Mouse (Mus musculus): ENCODE results near the gene Wscd1. TPM values are rescaled to one million over a fixed set of nuclear protein-coding genes. Genes with fewer than 3 reads are reported as not detected.

Wscd1 gene
- polyA plus RNA-seq, 1 experiment from 2014 or later = 0.25 TPM

GRCm38 (mm10) chr11:71755115-71755514 lies 5.4 kb downstream of the Wscd1 start:
- H3K9me3 ChIP-seq (ENCODE audit: low read length) = no peaks in the 10 kb centered on the region
- H3K9ac ChIP-seq (replicated peaks) = no peak overlapping the region
- 47% methylated on average over 2 of the region's 2 CpGs for WGBS (ENCODE audit: insufficient replicate concordance)
- no peak overlapping the region for H3K27ac ChIP-seq (ENCODE audit: low read depth)
- no peak overlapping the region for H3K4me2 ChIP-seq (ENCODE audit: low read depth, low read length)
- DNase-seq = no peak
- no peak for ATAC-seq
- no peak overlapping the region for H3K4me3 ChIP-seq (ENCODE audit: low read depth, low read length)
- no peaks in the 10 kb centered on the region for H3K36me3 ChIP-seq (replicated peaks; ENCODE audit: insufficient read depth, low read length)
- no peaks in the 10 kb centered on the region for H3K4me1 ChIP-seq (ENCODE audit: insufficient read depth)
- H3K27me3 ChIP-seq (ENCODE audit: insufficient read depth, low read length) = peaks cover 23% of the 10 kb centered on the region
- TF ChIP-seq EP300 (IDR thresholded peaks at IDR 0.05; ENCODE audit: low read depth) = no peak

- ATAC-seq = no peak
- no peak overlapping the region for H3K9ac ChIP-seq (replicated peaks)
- H3K27me3 ChIP-seq (ENCODE audit: insufficient read depth, low read length) = peaks cover 11% of the 10 kb centered on the region
- no peak for TF ChIP-seq EP300 (IDR thresholded peaks at IDR 0.05; ENCODE audit: low read depth)
- no peak for TF ChIP-seq CTCF (IDR thresholded peaks at IDR 0.05; ENCODE audit: low read depth)
- 47% methylated on average over 3 of the region's 3 CpGs for WGBS (ENCODE audit: insufficient replicate concordance)
- H3K9me3 ChIP-seq (ENCODE audit: low read length) = no peaks in the 10 kb centered on the region
- H3K4me1 ChIP-seq (ENCODE audit: insufficient read depth) = no peaks in the 10 kb centered on the region
- H3K27ac ChIP-seq (ENCODE audit: low read depth) = no peak overlapping the region
- DNase-seq = no peak
- no peak overlapping the region for H3K4me3 ChIP-seq (ENCODE audit: low read depth, low read length)
- no peak overlapping the region for H3K4me2 ChIP-seq (ENCODE audit: low read depth, low read length)
- H3K36me3 ChIP-seq (replicated peaks; ENCODE audit: insufficient read depth, low read length) = no peaks in the 10 kb centered on the region
Measured at GRCm38 (mm10) chr11:71756325-71756724, 6.6 kb downstream of the Wscd1 start.

- no peaks in the 10 kb centered on the region for H3K4me1 ChIP-seq (ENCODE audit: insufficient read depth)
- no peak for ATAC-seq
- H3K9ac ChIP-seq (replicated peaks) = no peak overlapping the region
- H3K27me3 ChIP-seq (ENCODE audit: insufficient read depth, low read length) = no peaks in the 10 kb centered on the region
- H3K4me3 ChIP-seq (ENCODE audit: low read depth, low read length) = no peak overlapping the region
- H3K27ac ChIP-seq (ENCODE audit: low read depth) = no peak overlapping the region
- DNase-seq = no peak
- no peaks in the 10 kb centered on the region for H3K36me3 ChIP-seq (replicated peaks; ENCODE audit: insufficient read depth, low read length)
- WGBS (ENCODE audit: insufficient replicate concordance) = 58% methylated on average over 21 of the region's 21 CpGs
- H3K4me2 ChIP-seq (ENCODE audit: low read depth, low read length) = no peak overlapping the region
- H3K9me3 ChIP-seq (ENCODE audit: low read length) = no peaks in the 10 kb centered on the region
- TF ChIP-seq EP300 (IDR thresholded peaks at IDR 0.05; ENCODE audit: low read depth) = no peak
- TF ChIP-seq CTCF (IDR thresholded peaks at IDR 0.05; ENCODE audit: low read depth) = no peak
Measured at GRCm38 (mm10) chr11:71758211-71759110, 8.7 kb downstream of the Wscd1 start.

- no peak overlapping the region for H3K9ac ChIP-seq (replicated peaks)
- H3K4me1 ChIP-seq (ENCODE audit: insufficient read depth) = no peaks in the 10 kb centered on the region
- ATAC-seq (no peak), DNase-seq (no peak)
- H3K27me3 ChIP-seq (ENCODE audit: insufficient read depth, low read length) = no peaks in the 10 kb centered on the region
- no peak overlapping the region for H3K4me2 ChIP-seq (ENCODE audit: low read depth, low read length)
- no peaks in the 10 kb centered on the region for H3K9me3 ChIP-seq (ENCODE audit: low read length)
- TF ChIP-seq EP300 (IDR thresholded peaks at IDR 0.05; ENCODE audit: low read depth) (no peak), CTCF (IDR thresholded peaks at IDR 0.05; ENCODE audit: low read depth) (no peak)
- H3K4me3 ChIP-seq (ENCODE audit: low read depth, low read length) = no peak overlapping the region
- WGBS (ENCODE audit: insufficient replicate concordance) = 75% methylated on average over 9 of the region's 9 CpGs
- H3K27ac ChIP-seq (ENCODE audit: low read depth) = no peak overlapping the region
- no peaks in the 10 kb centered on the region for H3K36me3 ChIP-seq (replicated peaks; ENCODE audit: insufficient read depth, low read length)
Measured at GRCm38 (mm10) chr11:71760991-71761390, 11.3 kb downstream of the Wscd1 start.

- Histone ChIP-seq H3K36me3 (replicated peaks; ENCODE audit: insufficient read depth, low read length) (no peaks in the 10 kb centered on the region), H3K4me3 (ENCODE audit: low read depth, low read length) (no peak overlapping the region), H3K27me3 (ENCODE audit: insufficient read depth, low read length) (no peaks in the 10 kb centered on the region), H3K4me2 (ENCODE audit: low read depth, low read length) (no peak overlapping the region), H3K27ac (ENCODE audit: low read depth) (no peak overlapping the region), H3K9ac (replicated peaks) (no peak overlapping the region), H3K4me1 (ENCODE audit: insufficient read depth) (no peaks in the 10 kb centered on the region), H3K9me3 (ENCODE audit: low read length) (no peaks in the 10 kb centered on the region)
- ATAC-seq = no peak
- 51% methylated on average over 5 of the region's 5 CpGs for WGBS (ENCODE audit: insufficient replicate concordance)
- DNase-seq = no peak
- TF ChIP-seq EP300 (IDR thresholded peaks at IDR 0.05; ENCODE audit: low read depth) (no peak), CTCF (IDR thresholded peaks at IDR 0.05; ENCODE audit: low read depth) (no peak)
Measured at GRCm38 (mm10) chr11:71763154-71763553, 13.4 kb downstream of the Wscd1 start.

GRCm38 (mm10) chr11:71763651-71764275 lies 14.0 kb downstream of the Wscd1 start:
- ATAC-seq = no peak

More at GRCm38 (mm10) chr11:71763651-71764275, 14.0 kb downstream of the Wscd1 start:
- WGBS (ENCODE audit: insufficient replicate concordance) = 58% methylated on average over 5 of the region's 5 CpGs
- no peaks in the 10 kb centered on the region for H3K36me3 ChIP-seq (replicated peaks; ENCODE audit: insufficient read depth, low read length)
- no peak overlapping the region for H3K9ac ChIP-seq (replicated peaks)
- no peak overlapping the region for H3K4me2 ChIP-seq (ENCODE audit: low read depth, low read length)
- no peak overlapping the region for H3K27ac ChIP-seq (ENCODE audit: low read depth)
- no peak for DNase-seq
- H3K27me3 ChIP-seq (ENCODE audit: insufficient read depth, low read length) = no peaks in the 10 kb centered on the region
- no peaks in the 10 kb centered on the region for H3K9me3 ChIP-seq (ENCODE audit: low read length)
- no peak for TF ChIP-seq CTCF (IDR thresholded peaks at IDR 0.05; ENCODE audit: low read depth)
- TF ChIP-seq EP300 (IDR thresholded peaks at IDR 0.05; ENCODE audit: low read depth) = no peak
- no peaks in the 10 kb centered on the region for H3K4me1 ChIP-seq (ENCODE audit: insufficient read depth)
- H3K4me3 ChIP-seq (ENCODE audit: low read depth, low read length) = no peak overlapping the region
